Mouse (Mus musculus) CD8-positive naive resting alpha-beta T cell, adult 2 months (primary cell): ENCODE results near the gene Gramd4.

Experiments used
- DNase-seq, 2 experiments: peaks; one replicate each; pipeline ENCODE4 v3.0.0; 2022; ENCODE audit warnings: low read depth in 2 of 2, low spot score in 2 of 2

The Gramd4 gene

DNA sequence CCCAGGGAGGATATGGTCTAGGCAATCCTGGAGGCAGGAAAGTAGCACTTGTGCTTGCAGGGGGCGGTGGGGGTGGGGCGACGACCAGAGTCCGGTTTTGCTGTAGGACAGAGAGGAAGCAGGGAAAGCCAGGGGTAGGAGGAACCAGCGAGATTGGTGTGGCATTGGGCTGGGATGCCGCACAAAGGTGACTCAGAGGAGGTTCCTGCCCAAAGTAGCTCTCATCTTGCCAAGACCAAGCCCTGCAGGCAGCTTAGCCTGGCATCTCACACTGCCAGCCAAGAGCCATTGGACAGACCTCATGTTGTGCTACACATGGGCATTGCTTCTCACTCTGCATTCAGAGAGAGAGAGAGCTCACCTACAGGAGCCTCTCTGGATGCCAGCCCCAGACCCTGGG, at the start of gene Gramd4:
TSS of gene Gramd4 (plus strand) at position 283 of the 400 bp plus-strand sequence.
- no peak for DNase-seq

GRCm38 (mm10) chr15:86013130-86013529, 44.4 kb upstream of the Gramd4 start:
- no peak for DNase-seq

- no peak for DNase-seq
Observed at GRCm38 (mm10) chr15:86013656-86014055, 43.8 kb upstream of the Gramd4 start.

GRCm38 (mm10) chr15:86015026-86015425, 42.5 kb upstream of the Gramd4 start:
- DNase-seq = no peak

- DNase-seq = no peak
Observed at GRCm38 (mm10) chr15:86015860-86016541, 41.5 kb upstream of the Gramd4 start.

DNA sequence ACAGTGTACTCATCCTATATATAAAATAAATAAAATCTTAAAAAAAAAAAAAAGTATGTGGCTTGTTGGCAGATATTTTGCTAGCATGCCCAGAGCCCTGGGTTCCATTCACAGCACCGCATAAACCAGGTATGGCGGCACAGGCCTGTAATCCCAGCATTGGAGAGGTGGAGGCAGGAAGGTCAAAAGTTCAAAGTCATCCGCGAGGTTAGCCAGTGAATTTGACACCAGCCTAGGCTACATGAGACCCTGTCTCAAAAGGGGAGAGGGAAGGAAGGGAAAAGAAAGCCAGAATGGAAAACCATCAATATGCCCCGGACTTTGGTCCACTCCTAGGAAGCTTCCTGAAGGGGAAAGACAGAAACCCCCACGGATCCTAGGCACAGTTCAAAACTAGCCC, 40.2 kb upstream of the Gramd4 start:
- DNase-seq = no peak

GRCm38 (mm10) chr15:86018753-86019512, 38.6 kb upstream of the Gramd4 start:
- no peak for DNase-seq

DNA sequence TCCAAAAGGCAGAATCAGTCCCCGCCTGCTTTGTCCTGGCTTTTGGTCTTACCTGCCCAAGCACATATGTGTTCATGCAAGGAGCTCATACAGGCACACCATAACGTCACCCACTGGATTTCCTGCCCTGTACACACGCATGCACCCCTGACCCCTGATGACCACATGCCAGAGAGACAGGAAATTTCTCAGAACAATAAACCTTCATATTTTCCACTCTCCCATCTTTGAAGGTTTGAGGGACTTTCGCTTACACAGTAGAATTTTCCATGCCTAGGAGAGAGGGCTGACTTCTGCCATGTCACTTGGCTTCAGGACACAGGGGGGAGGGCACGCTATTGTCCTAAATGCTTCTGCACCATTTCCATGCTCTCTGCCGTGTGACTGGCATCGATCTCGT, 37.5 kb upstream of the Gramd4 start:
- no peak for DNase-seq

- DNase-seq = no peak
Observed at GRCm38 (mm10) chr15:86021301-86021700, 36.2 kb upstream of the Gramd4 start.

DNA sequence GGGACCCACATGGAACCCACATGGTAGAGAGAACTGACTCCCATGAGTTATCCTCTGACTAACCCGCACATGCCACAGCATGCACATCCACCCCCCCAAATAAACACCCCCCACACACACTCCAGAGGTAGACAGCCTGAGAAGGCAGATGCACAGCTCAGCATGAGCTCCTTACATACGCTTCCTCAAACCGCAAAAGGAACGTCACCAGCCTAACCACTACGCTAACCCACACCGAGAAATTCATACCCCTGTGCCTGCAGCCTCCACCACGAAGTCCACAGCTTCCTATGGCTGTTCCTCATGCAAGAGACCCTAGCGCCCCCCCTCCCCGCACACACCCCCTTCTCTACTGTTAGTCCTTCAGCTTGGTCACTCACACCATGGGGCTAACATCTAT, 35.5 kb upstream of the Gramd4 start:
- DNase-seq = no peak

DNA sequence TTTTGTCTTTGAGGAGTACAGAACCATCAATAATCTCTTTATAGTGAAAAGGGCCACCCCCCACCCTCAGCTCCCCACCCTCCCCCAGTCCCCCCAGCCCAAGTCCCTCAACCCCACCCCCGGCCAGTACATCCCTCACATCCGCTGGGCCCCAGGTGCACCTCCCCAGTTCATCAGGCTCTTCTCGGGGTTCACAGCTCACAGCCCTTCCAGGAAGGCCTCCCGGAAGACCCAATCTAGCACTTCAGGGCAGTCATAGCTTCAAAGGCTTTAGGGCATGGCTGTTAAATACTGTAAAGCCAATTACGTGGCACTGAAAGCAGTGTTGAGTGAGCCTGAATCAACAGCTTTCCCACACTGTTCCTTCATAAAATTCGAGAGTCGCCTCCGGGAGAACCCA, 29.6 kb upstream of the Gramd4 start:
- no peak for DNase-seq

- no peak for DNase-seq
Observed at GRCm38 (mm10) chr15:86029981-86030380, 27.5 kb upstream of the Gramd4 start.

DNA sequence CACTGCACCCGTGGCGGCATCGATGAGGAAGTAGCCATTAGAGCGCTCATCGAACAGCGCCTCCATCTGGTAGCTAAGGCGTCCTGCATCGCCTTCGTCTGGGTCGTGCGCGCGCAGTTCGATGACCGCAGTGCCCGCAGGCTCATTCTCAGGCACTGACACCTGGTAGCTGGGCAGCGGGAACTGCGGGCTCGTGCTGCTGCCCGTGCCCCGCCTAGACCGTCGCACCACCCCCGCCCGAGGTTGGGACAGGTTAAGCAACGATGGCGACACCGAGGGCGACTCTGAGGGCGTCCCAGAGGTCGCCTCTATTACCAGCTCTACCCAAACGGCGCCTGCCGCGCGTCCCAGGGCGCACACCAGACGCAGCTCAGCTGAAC, 24.7 kb upstream of the Gramd4 start:
- no peak for DNase-seq

- no peak for DNase-seq
Observed at GRCm38 (mm10) chr15:86033191-86033841, 24.2 kb upstream of the Gramd4 start, which contains the start of gene Celsr1. TSS of gene Celsr1 (minus strand) at chr15:86033777.

- peak in 1 of 2 experiments; percentile 49 for DNase-seq
Observed at GRCm38 (mm10) chr15:86034021-86034523, 23.4 kb upstream of the Gramd4 start.

- no peak for DNase-seq
Observed at GRCm38 (mm10) chr15:86034781-86035360, 22.6 kb upstream of the Gramd4 start.

DNA sequence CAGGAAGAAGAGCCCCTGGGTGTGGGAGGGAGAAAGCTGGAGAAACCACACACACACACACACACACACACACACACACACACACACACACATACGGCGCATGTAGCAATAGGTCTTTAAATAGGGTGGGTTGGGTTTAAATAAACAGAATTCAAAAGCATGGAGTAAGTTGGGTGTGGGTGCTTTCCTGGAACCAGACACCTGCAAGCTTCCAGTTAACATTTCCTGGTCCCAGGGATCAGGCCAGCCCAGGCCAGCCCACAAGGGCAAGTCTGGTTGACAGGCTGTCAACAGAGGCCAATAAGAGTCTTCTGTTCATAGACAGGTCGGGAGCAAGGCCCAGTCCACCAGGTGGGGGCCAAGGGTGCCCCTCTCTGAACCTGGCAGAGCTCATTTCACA, 21.6 kb upstream of the Gramd4 start:
- DNase-seq = no peak

GRCm38 (mm10) chr15:86038802-86039201, 18.7 kb upstream of the Gramd4 start:
- peak; percentile 74 to 80 for DNase-seq

GRCm38 (mm10) chr15:86041421-86041820, 16.1 kb upstream of the Gramd4 start:
- no peak for DNase-seq

- no peak for DNase-seq
Observed at GRCm38 (mm10) chr15:86042364-86042763, 15.1 kb upstream of the Gramd4 start.

DNA sequence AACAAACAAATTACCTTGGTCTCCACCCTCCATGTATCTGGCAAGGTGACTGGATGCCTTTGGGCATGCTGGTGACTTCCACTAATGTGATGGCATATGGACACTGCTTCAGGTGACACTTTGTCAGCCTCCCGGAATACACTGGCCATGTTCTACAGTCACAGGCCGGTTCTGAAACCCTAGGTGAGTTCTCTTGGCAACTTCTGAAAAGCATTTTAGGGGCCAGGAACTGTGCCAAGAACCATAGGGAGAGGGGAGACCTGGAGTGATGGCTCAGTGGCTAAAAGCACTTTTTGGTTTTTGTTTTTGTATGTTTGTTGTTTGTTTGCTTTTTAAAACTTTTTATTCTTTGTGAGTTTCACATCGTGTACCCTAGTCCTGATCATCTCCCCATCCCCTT, 8.0 kb upstream of the Gramd4 start:
- DNase-seq = no peak
